Mouse (Mus musculus) kidney, postnatal 10 days (tissue): ENCODE measurements around the gene Lmln.
"Not testable (repeated sequence)": the region's sequence is repeated elsewhere in the genome, so short reads cannot be mapped to it uniquely, and the experiment has no call there.

Experiments used
- DNase-seq: peaks from one replicate; pipeline ENCODE4 v3.0.0; 2021; ENCODE audit warnings: mixed read lengths

Lmln gene

GRCm38 (mm10) chr16:33062024-33062681 is at the start of gene Lmln:
TSS of gene Lmln (plus strand) at chr16:33062521.
- peak; percentile 95 for DNase-seq

- DNase-seq, result no peak
Measured at GRCm38 (mm10) chr16:33013801-33014200, 48.5 kb upstream of the Lmln start.

- no peak for DNase-seq
Measured at GRCm38 (mm10) chr16:33014921-33015320, 47.4 kb upstream of the Lmln start.

GRCm38 (mm10) chr16:33015396-33015907 is 46.9 kb upstream of the Lmln start:
- no peak for DNase-seq

GRCm38 (mm10) chr16:33015986-33016385 is 46.3 kb upstream of the Lmln start:
- no peak for DNase-seq

GRCm38 (mm10) chr16:33017677-33018349 is 44.5 kb upstream of the Lmln start:
- DNase-seq, result no peak

GRCm38 (mm10) chr16:33019117-33019770 is 43.1 kb upstream of the Lmln start:
- DNase-seq, result peak; percentile 57

- no peak for DNase-seq
Measured at GRCm38 (mm10) chr16:33021381-33021780, 40.9 kb upstream of the Lmln start.

- peak; percentile 94 for DNase-seq
Measured at GRCm38 (mm10) chr16:33023750-33024149, 38.6 kb upstream of the Lmln start.

GRCm38 (mm10) chr16:33024456-33025104 is 37.7 kb upstream of the Lmln start:
- DNase-seq, result no peak

- DNase-seq, result no peak
Measured at GRCm38 (mm10) chr16:33026357-33026756, 36.0 kb upstream of the Lmln start.

GRCm38 (mm10) chr16:33036006-33036405 is 26.3 kb upstream of the Lmln start:
- DNase-seq, result no peak

GRCm38 (mm10) chr16:33042682-33043081 is 19.6 kb upstream of the Lmln start:
- no peak for DNase-seq

- no peak for DNase-seq
Measured at GRCm38 (mm10) chr16:33043268-33043667, 19.1 kb upstream of the Lmln start.

GRCm38 (mm10) chr16:33048004-33048403 is 14.3 kb upstream of the Lmln start:
- DNase-seq, result no peak

GRCm38 (mm10) chr16:33048686-33049085 is 13.6 kb upstream of the Lmln start:
- no peak for DNase-seq

GRCm38 (mm10) chr16:33049809-33050208 is 12.5 kb upstream of the Lmln start:
- no peak for DNase-seq

- no peak for DNase-seq
Measured at GRCm38 (mm10) chr16:33053141-33053540, 9.2 kb upstream of the Lmln start.

- not testable (repeated sequence) for DNase-seq
Measured at GRCm38 (mm10) chr16:33054927-33055326, 7.4 kb upstream of the Lmln start.

GRCm38 (mm10) chr16:33055655-33056054 is 6.7 kb upstream of the Lmln start:
- DNase-seq, result no peak

GRCm38 (mm10) chr16:33056095-33056785 is 6.1 kb upstream of the Lmln start, which contains the start of the genes Iqcg and Rpl35a:
TSS of gene Iqcg (minus strand) at chr16:33056218.
TSS of gene Rpl35a (plus strand) at chr16:33056453.
- peak; percentile 95 for DNase-seq

- no peak for DNase-seq
Measured at GRCm38 (mm10) chr16:33056786-33057185, 5.5 kb upstream of the Lmln start.
